Mouse (Mus musculus) forebrain, embryonic 11.5 days (tissue): ENCODE results near the gene CT030661.1. TPM values are rescaled to one million over a fixed set of nuclear protein-coding genes. Genes with fewer than 3 reads are reported as not detected.
"Not testable (repeated sequence)": the region's sequence is repeated elsewhere in the genome, so short reads cannot be mapped to it uniquely, and the experiment has no call there.

ENCODE experiments used
- ATAC-seq: fragments of 200-750 bp; cut with Nextera tagmentation; replicated peaks from 2 replicates; pipeline ENCODE4 v1.8.0; 2017; ENCODE audit warnings: moderate TSS enrichment; ENCODE audit not compliant: low FRiP score
- DNase-seq: peaks from one replicate; pipeline ENCODE4 v3.0.0-alpha.2; 2017; ENCODE audit warnings: low spot score
- H3K27ac ChIP-seq: fragments of 300-500 bp; sonication (generic); 2 replicates; pipeline ENCODE4 v1.5.1; 2014; ENCODE audit warnings: low read depth, low read length
- H3K27me3 ChIP-seq: fragments of 300-500 bp; sonication (generic); 2 replicates; pipeline ENCODE4 v1.6.1; 2014; ENCODE audit warnings: mild to moderate bottlenecking, low read length, mixed read lengths; ENCODE audit not compliant: control insufficient read depth, insufficient read depth
- H3K36me3 ChIP-seq: fragments of 300-500 bp; sonication (generic); 2 replicates; pipeline ENCODE4 v1.6.1; 2014; ENCODE audit warnings: mild to moderate bottlenecking, low read length, moderate library complexity, mixed read lengths; ENCODE audit not compliant: control insufficient read depth, insufficient read depth
- H3K4me1 ChIP-seq: fragments of 300-500 bp; sonication (generic); replicated peaks from 2 replicates; pipeline ENCODE4 v1.6.1; 2014; ENCODE audit warnings: low read length, mixed read lengths; ENCODE audit not compliant: control insufficient read depth, insufficient read depth
- H3K4me2 ChIP-seq: fragments of 300-500 bp; sonication (generic); 2 replicates; pipeline ENCODE4 v1.6.1; 2014; ENCODE audit warnings: low read depth, mild to moderate bottlenecking, low read length, moderate library complexity, mixed read lengths; ENCODE audit not compliant: severe bottlenecking
- H3K4me3 ChIP-seq: fragments of 300-500 bp; sonication (generic); 2 replicates; pipeline ENCODE4 v1.5.1; 2014; ENCODE audit warnings: low read depth, low read length
- H3K9ac ChIP-seq: fragments of 300-500 bp; sonication (generic); 2 replicates; pipeline ENCODE4 v1.6.1; 2014; ENCODE audit warnings: low read length
- H3K9me3 ChIP-seq: fragments of 300-500 bp; sonication (generic); 2 replicates; pipeline ENCODE4 v1.6.1; 2016; ENCODE audit warnings: low read length, mixed read lengths; ENCODE audit not compliant: control insufficient read depth
- WGBS: fragments of 180-500 bp; shearing (Covaris S2); extraction: QIAGEN DNeasy Blood & Tissue Kit; methylation state at CpG from one replicate; pipeline ENCODE4 v1.1.7; 2014; 5-methylcytosine and 5-hydroxymethylcytosine counted together
- polyA plus RNA-seq: library from polyadenylated mRNA; unstranded; fragments of >200 nt; fragmentation: Nextera tagmentation; extraction: Ambion mirVana; gene quantifications from 2 replicates; pipeline ENCODE4 v1.2.1, GENCODE M21; 2014

CT030661.1 gene
- polyA plus RNA-seq: 9.7 and 14.1 TPM in 2 replicates

DNA sequence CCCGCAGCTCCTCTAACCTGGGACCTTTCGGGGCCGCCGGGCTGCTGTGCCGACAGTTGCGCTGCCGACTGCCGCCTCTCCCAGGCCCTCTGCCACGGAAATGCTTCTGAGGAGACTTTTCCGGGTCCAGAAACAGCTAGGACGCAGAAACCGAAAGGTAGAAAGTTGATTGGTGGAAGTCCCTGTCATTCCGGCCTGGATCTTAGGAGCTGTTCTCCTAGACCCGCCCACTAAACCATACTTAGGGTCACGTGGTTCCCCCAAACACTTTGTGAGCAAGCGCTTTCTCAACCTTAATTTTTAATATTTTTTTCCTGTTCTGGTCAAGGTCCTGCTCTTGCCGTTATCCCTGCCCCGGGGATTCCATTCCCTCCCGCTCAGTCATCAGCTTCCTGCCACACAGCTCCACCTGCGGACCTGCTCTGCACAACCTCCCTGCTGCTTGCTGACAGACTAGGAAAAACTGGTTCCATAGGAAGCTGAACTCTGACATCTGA is at the start of gene CT030661.1:
Gene CT030661.1, minus strand, starts transcription at position 108 of the 497 bp plus-strand sequence.
- Histone ChIP-seq H3K4me2 (peak within 1 kb of the TSS; percentile 42; the same call in 1 of the 2 replicates), H3K27ac (0 out of 2 replicates have a peak within 1 kb of the TSS, but pooled peaks have one; percentile 31), H3K9ac (peak within 1 kb of the TSS; percentile 59), H3K4me3 (peak within 1 kb of the TSS; percentile 45)
- under 1% methylated on average over 20 of the region's 20 CpGs for WGBS
- H3K9me3 ChIP-seq, H3K27me3 ChIP-seq, H3K4me1 ChIP-seq, H3K36me3 ChIP-seq: not testable (repeated sequence)
- DNase-seq (peak; percentile 85), ATAC-seq (peak; percentile 99)

DNA sequence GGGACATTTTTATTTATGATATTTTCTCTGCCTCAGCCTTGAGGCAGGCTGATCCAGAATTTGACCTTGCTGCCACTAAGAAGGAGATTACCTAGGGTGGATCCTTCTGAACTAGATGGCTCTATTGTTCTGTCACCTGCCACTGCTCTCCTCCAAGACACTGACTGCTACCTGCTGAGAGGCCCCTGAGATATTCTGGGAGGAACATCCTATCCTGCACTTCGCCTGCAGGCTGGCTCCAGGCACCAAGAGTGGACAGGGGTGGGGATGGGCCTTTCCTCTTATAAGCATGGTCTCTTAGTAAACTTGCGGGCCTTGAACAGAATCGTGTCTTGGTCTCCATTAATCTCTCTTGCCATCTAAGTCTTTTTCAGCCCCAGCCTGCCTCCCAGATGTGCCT is 49.3 kb upstream of the CT030661.1 start:
- ATAC-seq (no peak), DNase-seq (no peak)
- 86% methylated on average over 3 of the region's 3 CpGs for WGBS
- H3K27me3 ChIP-seq: no peaks in the 10 kb centered on the region
- H3K36me3 ChIP-seq: no peaks in the 10 kb centered on the region
- peaks cover 5% of the 10 kb centered on the region; the same call in 1 of the 2 replicates for H3K4me1 ChIP-seq
- peaks cover 2% of the 10 kb centered on the region; the same call in 1 of the 2 replicates for H3K9me3 ChIP-seq
- no peak overlapping the region for H3K9ac ChIP-seq
- no peak overlapping the region for H3K4me3 ChIP-seq
- no peak overlapping the region for H3K27ac ChIP-seq
- H3K4me2 ChIP-seq: no peak overlapping the region

- Histone ChIP-seq H3K27ac (peak within 1 kb of the TSS; percentile 66; the same call in 1 of the 2 replicates), H3K9ac (peak within 1 kb of the TSS; percentile 56), H3K4me2 (peak within 1 kb of the TSS; percentile 56), H3K4me3 (peak within 1 kb of the TSS; percentile 52)
- ATAC-seq: peak; percentile 99
- WGBS: 1% methylated on average over 28 of the region's 43 CpGs
- DNase-seq: peak; percentile 73
- H3K27me3 ChIP-seq, H3K4me1 ChIP-seq, H3K36me3 ChIP-seq, H3K9me3 ChIP-seq: not testable (repeated sequence)
Observed at GRCm38 (mm10) chr17:22361101-22361781, 46.6 kb upstream of the CT030661.1 start, which contains the start of the genes Zfp944 and Zfp758. Gene Zfp944 (minus strand): TSS chr17:22361400. Gene Zfp758 (plus strand): TSS chr17:22361453.

DNA sequence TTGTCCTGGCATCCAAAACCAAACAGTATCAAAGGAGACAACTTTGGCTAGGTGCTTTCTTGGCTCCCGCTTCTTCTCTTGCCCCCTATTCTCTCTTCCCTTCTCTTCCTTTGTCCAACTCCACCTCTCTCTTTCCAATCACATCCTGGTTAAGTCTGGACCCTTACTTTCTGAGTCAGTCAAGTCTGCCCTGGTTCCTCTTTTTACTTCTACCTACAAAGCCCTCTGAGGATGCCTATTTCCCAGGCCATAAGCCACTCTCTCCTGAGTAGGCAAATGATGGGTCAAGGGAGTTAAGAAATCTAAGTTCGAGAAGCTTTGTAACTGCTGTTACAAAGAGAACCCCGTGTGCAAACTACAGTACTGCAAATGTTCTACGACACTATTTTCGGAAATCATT is 45.9 kb upstream of the CT030661.1 start:
- DNase-seq: no peak
- Histone ChIP-seq H3K9ac (peak overlapping the region; percentile 54), H3K27me3 (no peaks in the 10 kb centered on the region), H3K9me3 (no peaks in the 10 kb centered on the region; the same call in 1 of the 2 replicates), H3K4me1 (peaks cover 5% of the 10 kb centered on the region; the same call in 1 of the 2 replicates), H3K4me2 (peak overlapping the region; percentile 56), H3K36me3 (no peaks in the 10 kb centered on the region), H3K4me3 (peak overlapping the region; percentile 52), H3K27ac (no peak overlapping the region)
- 35% methylated on average over 5 of the region's 5 CpGs for WGBS
- ATAC-seq: peak; percentile 24

- Histone ChIP-seq H3K27me3 (no peaks in the 10 kb centered on the region), H3K4me1 (no peaks in the 10 kb centered on the region), H3K9ac (no peak overlapping the region), H3K4me2 (no peak overlapping the region), H3K4me3 (no peak overlapping the region), H3K36me3 (no peaks in the 10 kb centered on the region; the same call in 1 of the 2 replicates), H3K9me3 (no peaks in the 10 kb centered on the region), H3K27ac (no peak overlapping the region)
- 0 out of 2 replicates have a peak, but pooled peaks have one; percentile 44 for ATAC-seq
- DNase-seq: no peak
Observed at GRCm38 (mm10) chr17:22352794-22353193, 38.2 kb upstream of the CT030661.1 start.

DNA sequence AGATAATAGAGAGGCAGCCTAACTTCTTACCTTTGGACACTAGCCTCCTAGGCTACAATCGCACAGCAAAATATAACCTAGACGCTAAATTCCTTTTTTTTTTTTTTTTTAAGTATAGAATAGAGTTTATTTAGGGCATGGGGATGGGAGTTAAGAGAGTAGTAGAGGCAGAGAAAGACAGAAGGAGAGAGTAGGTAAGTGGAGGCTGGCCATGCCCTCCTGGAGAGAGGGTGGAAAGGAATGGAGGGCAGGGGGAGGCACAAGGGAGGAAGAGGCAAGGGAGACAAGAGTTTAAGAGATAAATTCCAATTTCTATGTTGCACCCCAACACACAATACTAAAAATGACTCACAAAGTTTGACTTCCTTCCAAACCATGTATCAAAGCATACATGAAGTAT is 610 bp upstream of the CT030661.1 start:
- Histone ChIP-seq H3K9ac (peak overlapping the region; percentile 46; the same call in 1 of the 2 replicates), H3K4me2 (peak overlapping the region; percentile 35; the same call in 1 of the 2 replicates), H3K4me3 (peak overlapping the region; percentile 45)
- ATAC-seq, H3K27ac ChIP-seq, H3K36me3 ChIP-seq, H3K9me3 ChIP-seq, H3K4me1 ChIP-seq, DNase-seq, H3K27me3 ChIP-seq: not testable (repeated sequence)
- 13% methylated on average over 2 of the region's 2 CpGs for WGBS

- not testable (repeated sequence) for H3K36me3 ChIP-seq, DNase-seq, H3K9me3 ChIP-seq, H3K4me1 ChIP-seq, H3K27me3 ChIP-seq
- H3K9ac ChIP-seq: peak overlapping the region; percentile 59
- ATAC-seq: peak; percentile 82
- peak overlapping the region; percentile 42; the same call in 1 of the 2 replicates for H3K4me2 ChIP-seq
- peak overlapping the region; percentile 45 for H3K4me3 ChIP-seq
- WGBS: 2% methylated on average over 3 of the region's 3 CpGs
- H3K27ac ChIP-seq: 0 out of 2 replicates have a peak overlapping the region, but pooled peaks have one; percentile 31
Observed at GRCm38 (mm10) chr17:22314219-22314618, 418 bp downstream of the CT030661.1 start.
